Mouse (Mus musculus): ENCODE data around the gene Hoxb1.

The Hoxb1 gene

DNA sequence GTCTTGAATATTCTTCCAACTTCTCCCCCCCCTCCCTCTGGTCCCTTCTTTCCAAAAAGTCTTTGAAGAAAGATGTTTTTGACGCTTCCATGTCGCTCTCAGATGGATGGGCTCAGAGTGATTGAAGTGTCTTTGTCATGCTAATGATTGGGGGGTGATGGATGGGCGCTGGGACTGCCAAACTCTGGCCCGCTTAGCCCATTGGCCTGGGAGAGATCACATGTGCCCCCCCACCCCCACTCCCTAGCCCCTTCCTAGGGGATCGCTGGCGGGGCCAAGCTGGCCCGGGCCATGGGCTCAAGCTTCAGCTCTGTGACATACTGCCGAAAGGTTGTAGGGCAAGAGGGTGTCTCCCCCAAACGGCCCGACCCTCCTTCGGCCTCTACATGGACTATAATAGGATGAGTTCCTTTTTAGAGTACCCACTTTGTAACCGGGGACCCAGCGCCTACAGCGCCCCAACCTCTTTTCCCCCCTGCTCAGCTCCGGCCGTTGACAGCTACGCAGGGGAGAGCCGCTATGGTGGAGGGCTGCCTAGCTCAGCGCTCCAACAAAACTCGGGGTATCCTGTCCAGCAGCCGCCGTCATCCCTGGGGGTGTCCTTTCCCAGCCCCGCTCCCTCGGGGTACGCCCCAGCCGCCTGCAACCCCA lies at the start of gene Hoxb1:
Gene Hoxb1 (plus strand): TSS at position 312 of the 651 bp plus-strand sequence.
- ATAC-seq (ENCODE audit: insufficient number of reproducible peaks, low FRiP score, low TSS enrichment) = no peak

DNA sequence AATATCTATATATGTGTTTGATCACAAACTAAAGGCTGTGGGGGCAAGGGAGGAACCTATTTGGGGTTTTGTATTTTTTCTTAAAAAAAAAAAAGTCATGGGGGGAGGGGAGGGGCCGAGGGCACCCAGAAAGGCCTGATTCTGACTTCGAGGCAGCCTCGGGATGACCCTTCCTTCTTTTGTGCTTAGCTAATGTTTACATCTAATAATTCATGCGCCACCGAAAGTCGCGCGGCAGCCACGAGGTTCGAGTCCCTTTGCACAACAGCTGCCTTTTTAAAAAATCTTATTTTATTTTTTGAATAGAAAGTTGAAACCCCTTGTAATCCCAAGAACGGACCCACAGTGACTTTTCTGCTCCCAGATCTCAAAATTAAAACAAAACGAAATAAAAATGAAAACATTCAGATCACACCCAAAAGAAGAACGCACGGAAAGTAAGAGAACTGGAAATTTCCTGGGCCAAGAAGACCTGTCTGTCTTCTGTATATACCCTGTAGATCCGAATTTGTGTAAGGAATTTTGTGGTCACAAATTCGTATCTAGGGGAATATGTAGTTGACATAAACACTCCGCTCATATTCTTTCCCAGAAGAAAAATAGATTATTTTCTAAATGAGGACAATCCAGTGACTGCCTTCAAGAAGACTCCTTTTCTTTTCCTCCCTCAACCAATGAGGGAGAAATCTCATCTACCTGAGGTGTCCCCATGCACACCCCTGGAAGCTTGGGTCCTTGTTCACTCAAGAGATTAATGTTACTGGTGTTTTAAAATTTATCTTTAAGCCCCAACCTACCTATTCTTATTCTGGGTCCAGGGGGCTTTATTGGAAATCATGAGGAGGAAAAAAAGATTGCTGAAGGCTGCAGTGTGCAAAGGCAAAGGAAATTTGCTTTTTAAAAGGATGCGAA lies 48.6 kb upstream of the Hoxb1 start:
- ATAC-seq (ENCODE audit: insufficient number of reproducible peaks, low FRiP score, low TSS enrichment) = no peak

DNA sequence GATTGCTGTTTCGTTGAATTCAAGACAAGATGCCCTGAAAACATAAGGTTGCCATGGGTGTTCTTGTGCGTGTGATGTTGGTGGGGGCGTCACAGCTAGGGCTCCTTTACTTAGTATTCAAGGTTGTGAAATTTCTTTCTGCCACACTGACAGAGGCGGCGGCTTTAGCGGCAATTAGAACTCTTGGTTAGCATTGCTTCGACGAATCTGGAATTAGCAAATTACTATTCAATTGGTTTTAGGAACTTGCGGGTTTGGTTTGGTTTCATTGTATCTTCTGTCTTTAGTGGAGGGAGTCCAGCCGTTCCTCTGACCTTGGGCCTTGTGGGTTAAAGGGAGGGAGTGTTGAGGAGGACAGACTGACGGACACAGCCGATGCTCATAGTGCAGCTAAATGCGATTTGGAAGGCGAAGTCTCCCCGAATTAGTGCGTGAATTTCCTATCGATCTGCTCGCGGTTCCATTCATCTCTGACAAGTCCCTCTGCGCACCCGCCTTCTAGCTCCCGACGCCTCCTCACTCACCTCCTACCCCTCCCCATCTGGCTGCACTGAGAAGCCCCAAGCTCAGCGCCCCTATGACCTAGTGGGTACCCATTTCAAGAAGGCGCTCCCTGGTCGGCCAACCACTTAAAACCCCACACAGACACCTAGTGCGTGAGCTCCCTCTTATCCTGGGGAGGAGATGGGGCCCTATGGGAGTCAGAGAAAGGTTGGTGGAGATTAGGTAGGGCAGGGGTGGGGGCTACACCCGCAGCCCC lies 47.8 kb upstream of the Hoxb1 start, which contains the start of gene Hoxb4:
Gene Hoxb4 (plus strand): TSS at position 660 of the 760 bp plus-strand sequence.
- ATAC-seq (ENCODE audit: insufficient number of reproducible peaks, low FRiP score, low TSS enrichment) = no peak

DNA sequence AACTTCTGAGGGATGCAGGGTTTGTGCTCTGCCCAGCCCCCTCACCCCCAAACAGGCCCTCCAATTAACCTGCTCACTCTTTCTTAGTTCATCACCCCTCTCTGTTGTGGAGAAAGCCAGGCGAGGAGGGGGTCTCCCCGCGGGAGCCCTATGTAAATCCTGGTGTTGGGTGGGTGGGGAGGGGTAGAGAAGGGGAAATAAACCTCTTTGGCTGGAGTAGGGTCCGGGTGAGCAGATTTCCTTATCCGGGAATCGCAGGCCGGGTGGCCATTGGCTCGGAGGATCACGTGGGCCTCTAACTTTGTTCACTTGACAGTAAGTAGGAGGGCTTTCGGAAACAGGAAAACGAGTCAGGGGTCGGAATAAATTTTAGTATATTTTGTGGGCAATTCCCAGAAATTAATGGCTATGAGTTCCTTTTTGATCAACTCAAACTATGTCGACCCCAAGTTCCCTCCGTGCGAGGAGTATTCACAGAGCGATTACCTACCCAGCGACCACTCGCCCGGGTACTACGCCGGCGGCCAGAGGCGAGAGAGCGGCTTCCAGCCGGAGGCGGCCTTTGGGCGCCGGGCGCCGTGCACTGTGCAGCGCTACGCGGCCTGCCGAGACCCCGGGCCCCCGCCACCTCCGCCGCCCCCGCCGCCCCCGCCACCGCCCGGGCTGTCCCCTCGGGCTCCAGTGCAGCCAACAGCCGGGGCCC lies 47.0 kb upstream of the Hoxb1 start:
- ATAC-seq (ENCODE audit: insufficient number of reproducible peaks, low FRiP score, low TSS enrichment) = no peak

DNA sequence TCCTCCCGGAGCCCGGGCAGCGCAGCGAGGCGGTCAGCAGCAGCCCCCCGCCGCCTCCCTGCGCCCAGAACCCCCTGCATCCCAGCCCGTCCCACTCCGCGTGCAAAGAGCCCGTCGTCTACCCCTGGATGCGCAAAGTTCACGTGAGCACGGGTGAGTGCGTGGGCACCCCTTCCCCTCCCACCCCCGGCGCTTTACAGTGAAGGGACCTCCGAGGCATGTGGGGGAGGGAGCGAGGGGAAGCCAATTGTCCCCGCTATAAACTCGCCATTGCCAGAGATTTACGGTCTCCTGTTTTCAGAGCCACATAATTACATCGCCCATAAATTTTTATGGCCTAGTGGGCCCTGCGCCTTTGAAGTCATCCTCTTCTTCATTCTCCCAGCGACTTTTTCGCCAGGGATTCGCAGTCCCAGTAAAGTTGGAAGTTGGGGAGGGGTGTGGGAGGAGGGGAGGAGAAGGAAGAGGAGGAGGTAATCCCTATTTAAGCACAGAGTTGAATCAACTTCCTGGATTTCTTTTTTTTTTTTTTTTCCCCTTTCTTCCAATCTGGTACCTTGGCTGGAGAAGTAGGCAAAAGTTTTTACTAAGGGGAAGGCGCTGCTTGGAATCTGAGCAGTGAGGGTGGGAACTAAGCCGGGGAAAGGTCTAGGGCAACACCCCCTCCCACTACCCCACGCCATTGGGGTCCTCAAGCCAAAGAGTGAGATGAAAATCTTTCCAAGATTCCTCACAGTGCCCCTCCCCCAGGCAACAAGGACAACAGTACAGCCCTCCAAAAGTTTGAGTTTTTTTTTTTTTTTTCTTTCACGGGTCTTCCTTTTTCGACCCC lies 46.3 kb upstream of the Hoxb1 start:
- ATAC-seq (ENCODE audit: insufficient number of reproducible peaks, low FRiP score, low TSS enrichment) = no peak

DNA sequence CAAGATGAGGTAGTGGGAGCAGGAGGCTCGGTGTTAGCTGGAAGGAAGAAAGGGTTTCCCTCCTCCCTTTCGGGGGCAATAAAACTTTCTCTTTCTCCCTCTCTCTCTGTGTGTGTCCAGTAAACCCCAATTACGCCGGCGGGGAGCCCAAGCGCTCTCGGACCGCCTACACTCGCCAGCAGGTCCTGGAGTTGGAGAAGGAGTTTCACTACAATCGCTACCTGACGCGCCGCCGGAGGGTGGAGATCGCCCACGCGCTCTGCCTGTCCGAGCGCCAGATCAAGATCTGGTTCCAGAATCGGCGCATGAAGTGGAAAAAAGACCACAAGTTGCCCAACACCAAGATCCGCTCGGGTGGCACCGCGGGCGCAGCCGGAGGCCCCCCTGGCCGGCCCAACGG lies 45.6 kb upstream of the Hoxb1 start:
- ATAC-seq (ENCODE audit: insufficient number of reproducible peaks, low FRiP score, low TSS enrichment) = no peak

DNA sequence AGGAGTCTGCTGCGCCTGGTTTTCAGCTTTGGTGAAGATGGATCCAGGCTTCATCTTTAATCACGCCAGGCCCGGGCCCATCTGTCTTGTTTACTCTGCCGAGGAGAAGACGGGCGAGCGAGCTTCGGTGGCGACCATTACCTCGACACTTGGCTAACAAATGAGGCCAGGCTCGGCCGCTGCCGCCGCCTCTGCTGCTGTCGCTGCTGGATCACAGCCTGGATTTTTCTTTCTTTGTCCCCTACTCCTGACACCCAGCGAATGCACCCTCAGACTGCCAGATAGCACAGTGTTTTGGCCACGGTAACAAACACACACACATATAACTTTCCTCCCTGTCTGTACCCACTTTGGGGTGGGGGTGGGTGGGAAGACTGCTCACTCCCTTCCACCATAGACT lies 44.9 kb upstream of the Hoxb1 start:
- no peak for ATAC-seq (ENCODE audit: insufficient number of reproducible peaks, low FRiP score, low TSS enrichment)

DNA sequence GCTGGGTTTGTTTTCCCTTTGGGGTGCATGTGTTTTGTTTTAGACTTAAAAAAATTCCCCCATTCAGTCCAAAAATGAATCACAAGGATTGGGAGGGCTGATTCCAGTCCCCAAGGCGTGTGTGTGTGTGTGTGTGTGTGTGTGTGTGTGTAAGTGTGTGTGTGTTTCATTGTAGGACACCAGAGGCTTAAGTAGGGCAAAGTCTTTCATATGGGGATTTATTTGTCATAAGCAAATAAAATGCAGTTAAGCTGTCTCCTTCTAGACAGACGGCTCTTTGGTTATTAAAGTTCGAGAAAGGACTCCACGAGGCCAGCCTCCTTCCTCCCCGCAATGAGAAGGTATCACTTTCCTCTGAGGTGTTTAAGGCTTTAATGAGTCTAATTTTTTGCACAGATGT lies 43.7 kb upstream of the Hoxb1 start:
- ATAC-seq (ENCODE audit: insufficient number of reproducible peaks, low FRiP score, low TSS enrichment) = no peak

DNA sequence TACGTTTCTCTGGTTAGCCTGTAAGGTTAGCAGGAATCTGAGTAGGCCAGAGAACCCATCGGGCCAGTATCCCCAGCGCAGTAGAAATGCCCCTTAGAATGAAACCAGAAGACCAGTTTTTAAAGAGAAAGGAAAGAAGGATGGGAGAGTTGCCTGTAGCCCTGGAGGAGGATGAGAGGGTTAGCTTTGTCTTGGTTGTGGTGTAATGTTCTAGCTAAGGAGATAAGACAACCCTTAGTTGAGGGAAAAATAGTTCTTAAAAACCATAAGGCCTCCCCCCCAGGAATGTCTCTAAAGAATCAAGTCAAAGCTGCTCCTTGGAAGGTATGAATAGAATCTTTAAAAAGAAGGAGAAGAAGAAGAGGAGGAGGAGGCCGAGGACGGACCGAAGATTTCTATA lies 42.8 kb upstream of the Hoxb1 start:
- ATAC-seq (ENCODE audit: insufficient number of reproducible peaks, low FRiP score, low TSS enrichment) = no peak

DNA sequence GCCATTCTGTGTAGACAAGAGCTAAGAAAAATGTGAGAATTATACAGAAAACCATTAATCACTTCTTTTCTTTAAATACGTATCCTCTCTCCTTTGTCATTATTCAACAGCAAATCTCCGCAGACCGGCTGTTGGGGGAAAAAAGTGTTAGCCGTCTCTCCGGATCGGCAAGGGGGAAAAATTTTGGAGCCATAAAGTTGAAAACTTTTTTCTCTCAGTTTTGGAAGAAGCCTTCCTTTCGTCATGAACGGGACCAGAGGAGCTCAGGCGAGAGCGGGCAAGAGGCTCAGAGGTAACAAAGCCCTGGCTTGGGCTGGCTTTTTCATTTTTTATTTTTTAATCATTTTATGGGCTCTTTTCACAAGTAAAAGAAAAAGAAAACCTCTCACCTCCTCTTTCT lies 42.4 kb upstream of the Hoxb1 start, which contains the start of gene Hoxb3:
Gene Hoxb3 (plus strand): TSS at position 173 of the 400 bp plus-strand sequence.
- ATAC-seq (ENCODE audit: insufficient number of reproducible peaks, low FRiP score, low TSS enrichment) = no peak

DNA sequence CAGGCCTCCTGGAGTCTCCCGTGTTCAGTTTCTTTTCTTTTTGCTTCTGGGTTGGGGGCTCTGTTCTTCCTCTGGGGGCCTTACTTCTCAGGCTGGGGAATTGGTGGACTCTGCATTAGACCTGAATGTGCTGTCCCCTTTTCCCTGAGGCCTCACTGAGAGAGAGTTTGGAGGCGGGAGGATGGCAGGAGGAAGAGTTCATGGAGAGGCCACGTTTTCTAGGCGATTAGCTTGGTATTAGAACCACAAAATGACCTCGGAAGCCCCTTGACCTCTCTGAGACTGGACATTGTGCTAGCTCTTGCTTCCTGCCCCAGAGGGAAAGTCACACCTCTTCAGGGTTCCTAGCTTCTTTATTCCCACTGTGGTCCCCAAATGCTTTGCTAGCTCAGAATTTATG lies 41.4 kb upstream of the Hoxb1 start:
- ATAC-seq (ENCODE audit: insufficient number of reproducible peaks, low FRiP score, low TSS enrichment) = no peak

DNA sequence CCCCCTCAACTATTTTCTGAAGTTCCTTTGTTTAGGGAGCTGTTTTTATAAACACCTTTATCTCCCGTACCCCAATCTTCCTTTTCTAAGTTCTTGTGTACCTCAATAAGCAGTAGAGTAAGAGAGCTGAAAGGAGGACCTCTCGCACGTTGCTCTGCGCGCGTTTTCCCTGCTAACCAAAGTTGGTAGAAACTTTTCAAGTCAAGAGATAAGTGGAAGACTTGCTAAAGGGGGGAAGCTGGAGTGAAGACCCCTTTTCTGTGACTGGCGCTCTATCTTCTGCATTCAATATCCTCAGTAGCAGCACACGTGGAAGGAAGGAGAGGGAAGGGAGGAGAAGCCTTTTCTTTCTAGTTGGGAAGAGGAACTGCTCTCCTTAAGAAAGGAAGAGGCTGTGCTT lies 40.6 kb upstream of the Hoxb1 start:
- ATAC-seq (ENCODE audit: insufficient number of reproducible peaks, low FRiP score, low TSS enrichment) = no peak

DNA sequence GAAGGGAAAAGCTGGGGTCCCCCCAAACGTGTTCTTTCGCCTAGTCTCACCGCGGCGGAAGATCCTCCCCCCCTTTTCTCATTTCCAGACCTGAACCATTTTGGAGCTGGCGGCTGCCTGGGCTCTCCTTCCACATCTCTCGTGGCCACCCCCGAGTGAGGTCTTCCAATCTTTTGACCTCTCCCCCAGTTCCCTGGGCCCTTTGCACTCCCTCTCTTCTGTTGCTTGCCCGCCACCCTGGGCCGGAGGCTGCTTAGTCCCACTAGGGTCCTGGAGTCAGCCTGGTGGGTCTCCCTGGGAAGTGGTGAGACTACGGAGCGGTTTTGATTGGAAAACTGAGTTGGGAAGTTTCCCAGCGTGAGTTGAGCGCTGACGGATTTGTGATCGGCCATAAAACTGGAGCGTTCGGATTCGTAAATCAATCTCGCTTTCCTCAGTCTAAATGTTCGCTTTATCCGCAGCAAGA lies 39.8 kb upstream of the Hoxb1 start:
- no peak for ATAC-seq (ENCODE audit: insufficient number of reproducible peaks, low FRiP score, low TSS enrichment)

DNA sequence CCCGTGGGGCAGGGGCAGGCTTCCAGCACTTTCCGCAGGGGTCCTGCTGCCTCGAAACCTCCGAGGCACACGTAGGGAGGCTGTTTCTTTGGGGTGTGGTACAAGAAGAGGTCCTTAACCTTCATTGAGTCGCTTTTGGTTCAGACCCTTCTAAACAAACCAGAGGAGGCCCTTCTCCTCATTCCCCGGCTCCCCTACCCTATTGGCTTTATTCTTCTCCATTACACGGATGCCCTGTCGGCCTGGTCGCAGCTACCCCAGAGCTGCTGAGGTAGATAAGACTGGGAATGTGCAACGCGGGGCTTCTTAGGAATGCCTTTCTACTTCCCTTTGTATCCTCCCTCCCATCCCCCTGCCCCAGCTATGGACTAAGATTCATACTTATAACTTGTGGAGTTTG lies 38.8 kb upstream of the Hoxb1 start:
- no peak for ATAC-seq (ENCODE audit: insufficient number of reproducible peaks, low FRiP score, low TSS enrichment)

DNA sequence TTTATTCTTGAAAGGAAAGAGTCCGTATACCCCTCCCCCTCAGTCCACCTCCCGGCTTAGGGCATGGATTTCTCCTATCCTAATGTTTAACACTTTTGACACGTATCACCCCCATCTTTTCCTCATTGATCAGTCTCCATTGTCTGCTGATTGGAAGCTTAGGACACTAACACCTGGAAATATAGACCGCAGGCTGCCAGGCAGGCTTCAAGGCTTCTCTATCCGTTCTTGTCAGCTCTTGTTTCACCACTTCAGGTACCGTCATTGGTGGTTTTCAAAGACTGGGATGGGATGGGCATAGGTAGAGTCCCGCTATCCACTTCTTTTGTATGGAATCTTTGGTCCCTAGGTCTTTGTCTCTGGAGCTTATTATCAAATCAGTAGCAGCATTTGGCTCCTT lies 38.4 kb upstream of the Hoxb1 start:
- no peak for ATAC-seq (ENCODE audit: insufficient number of reproducible peaks, low FRiP score, low TSS enrichment)

DNA sequence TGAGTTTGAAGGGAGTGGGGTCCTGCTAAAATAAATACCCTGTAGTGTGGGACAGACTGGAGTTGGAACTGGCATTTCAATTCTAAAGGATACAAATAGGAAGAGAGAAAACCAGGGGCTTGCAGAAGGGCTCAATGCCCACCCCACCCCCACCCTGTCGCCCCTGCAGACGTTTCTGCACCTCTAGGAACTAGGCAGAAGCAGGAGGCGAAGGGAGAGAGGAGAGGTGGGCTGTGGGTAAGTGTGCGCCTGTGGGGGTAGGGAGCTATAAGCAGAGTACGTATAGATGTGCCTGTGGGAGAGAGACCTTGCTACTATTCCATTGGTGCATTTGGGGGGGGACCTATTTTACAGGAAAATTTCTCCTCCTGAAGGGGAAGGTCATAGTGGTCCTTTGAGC lies 37.8 kb upstream of the Hoxb1 start:
- no peak for ATAC-seq (ENCODE audit: insufficient number of reproducible peaks, low FRiP score, low TSS enrichment)

DNA sequence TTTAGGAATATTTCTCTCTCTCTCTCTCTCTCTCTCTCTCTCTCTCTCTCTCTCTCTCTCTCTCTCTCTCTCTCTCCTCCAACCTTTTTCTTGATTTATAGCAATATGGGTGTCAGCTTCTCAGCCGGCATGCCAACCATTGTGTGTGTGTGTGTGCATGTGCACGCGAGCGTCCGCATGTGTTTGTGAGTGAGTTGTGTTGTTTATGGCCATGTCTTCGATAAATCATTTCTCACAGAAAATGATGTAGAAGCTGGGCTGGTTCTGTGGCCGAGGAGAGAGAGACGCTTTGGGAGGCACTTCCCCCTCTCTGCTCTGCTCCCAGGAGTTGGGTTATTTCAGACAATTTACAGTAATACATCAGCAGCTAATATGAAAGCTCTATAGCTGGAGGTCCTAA lies 36.9 kb upstream of the Hoxb1 start:
- no peak for ATAC-seq (ENCODE audit: insufficient number of reproducible peaks, low FRiP score, low TSS enrichment)

DNA sequence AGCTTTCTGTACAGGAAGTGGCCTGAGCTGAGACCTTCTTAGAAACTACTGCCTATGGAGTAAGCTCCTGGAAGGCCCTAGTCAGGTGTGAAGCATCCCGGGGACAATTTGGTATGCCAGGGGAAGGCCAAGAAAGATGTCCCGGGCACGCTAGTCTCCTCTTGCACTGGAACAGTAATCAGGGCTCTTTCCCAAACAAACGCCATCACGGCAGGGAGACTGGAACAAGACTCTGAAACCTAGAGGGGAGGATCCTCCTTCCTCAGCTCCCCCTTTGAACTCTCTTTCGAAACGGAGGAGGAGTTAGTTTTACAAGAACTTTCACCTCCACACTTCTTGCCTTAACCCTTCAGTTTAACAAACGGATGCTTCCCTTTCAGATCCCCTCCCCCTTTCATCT lies 33.4 kb upstream of the Hoxb1 start:
- no peak for ATAC-seq (ENCODE audit: insufficient number of reproducible peaks, low FRiP score, low TSS enrichment)

DNA sequence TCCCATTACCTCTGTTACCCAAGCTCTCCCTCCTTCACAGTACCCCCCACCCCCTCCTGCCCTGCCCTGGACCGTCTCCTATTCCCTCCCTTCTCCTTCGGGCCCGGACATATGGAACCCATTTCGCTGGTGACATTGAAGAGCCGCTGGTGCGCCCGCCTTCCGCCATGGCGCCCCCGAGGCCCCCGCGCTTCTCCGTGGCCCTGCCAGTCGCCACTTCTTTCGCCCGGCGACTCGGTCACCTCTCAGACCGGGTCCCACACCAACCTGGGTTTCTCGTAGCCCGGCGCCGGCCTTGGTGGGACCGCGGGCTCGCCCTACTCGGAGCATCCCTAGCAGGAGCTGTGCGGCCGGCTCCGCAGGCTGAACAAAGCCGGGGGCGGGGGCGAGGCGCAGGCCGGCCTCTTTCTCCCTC lies 32.9 kb upstream of the Hoxb1 start:
- no peak for ATAC-seq (ENCODE audit: insufficient number of reproducible peaks, low FRiP score, low TSS enrichment)
